Comparison of ENCODE assay signal across 8 mouse cellular contexts in the genomic region with DNA sequence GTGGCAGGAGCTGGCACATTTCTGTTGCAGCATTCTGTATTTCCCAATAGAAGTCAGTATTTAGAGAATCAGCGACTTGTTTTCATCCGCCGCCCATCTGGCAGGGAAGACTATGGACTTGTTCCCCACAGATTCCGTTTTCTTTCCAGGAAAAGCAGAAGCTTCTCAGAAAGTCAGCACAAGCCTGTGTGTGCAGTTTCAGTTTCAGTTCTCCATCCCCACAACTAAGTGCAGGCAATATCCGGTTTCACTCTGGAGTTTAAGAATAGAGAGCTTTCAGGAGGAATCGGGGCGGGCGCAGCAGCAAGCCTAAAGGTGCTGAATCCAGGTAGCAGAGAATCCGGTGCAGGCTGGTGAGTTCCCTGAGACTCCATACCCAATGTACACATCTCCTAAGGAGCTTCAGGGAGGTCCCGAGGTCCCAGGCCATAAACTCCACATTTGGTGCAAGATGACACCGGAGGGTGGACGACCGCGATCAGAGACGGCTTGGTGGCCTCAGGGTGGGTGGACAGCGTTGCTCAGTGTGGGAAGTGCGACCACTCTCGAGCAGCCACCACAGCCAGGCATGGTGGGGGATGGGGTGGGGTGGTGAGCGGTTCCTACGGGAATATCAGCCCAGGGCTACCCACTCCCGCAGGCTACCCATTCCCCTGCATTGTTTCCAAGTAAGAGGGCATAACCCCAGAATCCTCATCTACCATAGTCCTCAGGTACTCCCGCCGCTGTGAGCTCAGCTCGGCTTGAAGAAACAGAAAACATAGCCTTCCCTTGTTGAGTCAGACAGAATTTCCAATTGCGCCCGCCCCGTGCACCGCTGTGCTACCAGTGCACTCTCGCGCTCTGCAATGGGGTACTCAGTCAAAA. TPM values are rescaled to one million over a fixed set of nuclear protein-coding genes. Genes with fewer than 3 reads are reported as not detected.
DNase-seq lines count a peak whose midpoint lies in the region; ATAC-seq lines count a peak whose summit lies in the region.

Gene Gbp7, plus strand, starts transcription at position 256 of the 867 bp plus-strand sequence.

- peak within 1 kb of the TSS; percentile 84 for H3K4me2 ChIP-seq in hindbrain, embryonic 15.5 days

- 0 out of 2 replicates have a peak within 1 kb of the TSS, but pooled peaks have one; percentile 3 for H3K27ac ChIP-seq in hindbrain, embryonic 15.5 days (replicated peaks)

- peak; percentile 75 for ATAC-seq in hindbrain, embryonic 15.5 days (ENCODE audit: low FRiP score, low read depth)

- no peaks in the 10 kb centered on the region for H3K36me3 ChIP-seq in hindbrain, embryonic 15.5 days

- H3K4me3 ChIP-seq in hindbrain, embryonic 15.5 days: peak within 1 kb of the TSS; percentile 47

- no peaks in the 10 kb centered on the region for H3K9me3 ChIP-seq in hindbrain, embryonic 15.5 days

- peaks cover 9% of the 10 kb centered on the region for H3K27me3 ChIP-seq in hindbrain, embryonic 15.5 days

- 1% methylated on average over 30 of the region's 30 CpGs for WGBS in hindbrain, embryonic 15.5 days

- H3K9ac ChIP-seq in hindbrain, embryonic 15.5 days: peak within 1 kb of the TSS; percentile 38

- no peaks in the 10 kb centered on the region; the same call in 1 of the 2 replicates for H3K4me1 ChIP-seq in hindbrain, embryonic 15.5 days (replicated peaks)

- DNase-seq in MN1 (ENCODE audit: low spot score): peak; percentile 19
- DNase-seq in cerebellum, postnatal 10 days: peak; percentile 47 to 54
- DNase-seq in frontal cortex, postnatal 25 days (ENCODE audit: low spot score in 2 of 2): peak; percentile 4 to 11
- DNase-seq in layer of hippocampus, postnatal 36 days: peak; percentile 39
- peak; percentile 84 for DNase-seq in lung, postnatal 36 days
- peak; percentile 55 for DNase-seq in retina, postnatal 1 day
- peak; percentile 53 for DNase-seq in urinary bladder, postnatal 14 days (ENCODE audit: low spot score)

RNA-seq across cellular contexts. Expression of gene Gbp7, which starts in this region (rescaled TPM):
- polyA plus RNA-seq in hindbrain, embryonic 15.5 days (2015; fragmentation: Nextera tagmentation; extraction: Ambion mirVana): 2.2 and 2.7 TPM in 2 replicates
- total RNA-seq in layer of hippocampus, postnatal 36 days (2021): 1 to 10 TPM; 2.3 to 2.4 TPM

Comparison
In these comparisons a context has a peak if more than half of its experiments do, and no peak if none do; other contexts are left out.
1. Peak in every context shown above with its lines: DNase-seq, ATAC-seq, H3K4me3 ChIP-seq and H3K27ac ChIP-seq.
2. DNase-seq: peak in every context shown above with its lines; median percentile 84 in lung, postnatal 36 days; 55 in retina, postnatal 1 day; 53 in urinary bladder, postnatal 14 days; 50 in cerebellum, postnatal 10 days; 39 in layer of hippocampus, postnatal 36 days; 19 in MN1; 8 in frontal cortex, postnatal 25 days.